Mouse (Mus musculus): ENCODE measurements around the gene Atrip. TPM values are rescaled to one million over a fixed set of nuclear protein-coding genes. Genes with fewer than 3 reads are reported as not detected.

Atrip gene
- polyA plus RNA-seq, 1 experiment: 21.9 TPM

- no peak for DNase-seq
- Histone ChIP-seq H3K4me1 (ENCODE audit: control insufficient read depth, insufficient read depth, low read length) (no peaks in the 10 kb centered on the region), H3K4me3 (replicated peaks; ENCODE audit: extremely low read depth, low read depth, low read length) (peak overlapping the region; percentile 36)
- no peak for TF ChIP-seq CTCF (IDR thresholded peaks at IDR 0.05; ENCODE audit: insufficient read depth, low read length)
- TF ChIP-seq POLR2A (IDR thresholded peaks at IDR 0.05; ENCODE audit: borderline replicate concordance, extremely low read depth, low read depth, low read length): no peak
- WGBS: 44% methylated on average over 11 of the region's 11 CpGs
Observed at GRCm38 (mm10) chr9:109016973-109017604, 56.8 kb downstream of the Atrip start.

GRCm38 (mm10) chr9:109015397-109015796 lies 58.5 kb downstream of the Atrip start:
- no peak for DNase-seq
- 53% methylated on average over 8 of the region's 8 CpGs for WGBS
- H3K4me3 ChIP-seq (replicated peaks; ENCODE audit: extremely low read depth, low read depth, low read length): no peak overlapping the region
- H3K4me1 ChIP-seq (ENCODE audit: control insufficient read depth, insufficient read depth, low read length): no peaks in the 10 kb centered on the region
- no peak for TF ChIP-seq CTCF (IDR thresholded peaks at IDR 0.05; ENCODE audit: insufficient read depth, low read length)

DNA sequence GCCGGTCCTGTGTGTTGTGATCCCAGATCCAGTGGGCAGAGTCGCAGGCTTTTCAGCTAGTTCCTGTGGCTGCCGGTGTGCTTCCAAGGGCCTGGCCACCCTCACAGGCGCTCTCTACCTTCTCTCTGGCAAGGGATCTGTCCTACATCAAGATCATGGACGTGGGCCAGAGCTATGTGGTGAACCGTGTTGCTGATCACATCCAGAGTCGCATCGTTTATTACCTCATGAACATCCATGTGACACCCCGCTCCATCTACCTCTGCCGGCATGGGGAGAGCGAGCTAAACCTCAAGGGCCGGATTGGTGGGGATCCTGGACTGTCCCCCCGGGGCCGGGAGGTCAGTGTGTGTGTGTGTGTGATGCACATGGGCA lies 63.6 kb downstream of the Atrip start:
- no peak for DNase-seq
- no peak for TF ChIP-seq CTCF (IDR thresholded peaks at IDR 0.05; ENCODE audit: insufficient read depth, low read length)
- TF ChIP-seq POLR2A (IDR thresholded peaks at IDR 0.05; ENCODE audit: borderline replicate concordance, extremely low read depth, low read depth, low read length): no peak
- 84% methylated on average over 14 of the region's 14 CpGs for WGBS

GRCm38 (mm10) chr9:109009636-109010315 lies 64.1 kb downstream of the Atrip start:
- TF ChIP-seq CTCF (IDR thresholded peaks at IDR 0.05; ENCODE audit: insufficient read depth, low read length) (no peak), POLR2A (IDR thresholded peaks at IDR 0.05; ENCODE audit: borderline replicate concordance, extremely low read depth, low read depth, low read length) (no peak)
- H3K4me1 ChIP-seq (ENCODE audit: control insufficient read depth, insufficient read depth, low read length): no peaks in the 10 kb centered on the region
- DNase-seq: no peak
- no peak overlapping the region for H3K4me3 ChIP-seq (replicated peaks; ENCODE audit: extremely low read depth, low read depth, low read length)
- 42% methylated on average over 17 of the region's 17 CpGs for WGBS

More for the DNA sequence above, 63.6 kb downstream of the Atrip start:
- H3K4me3 ChIP-seq (replicated peaks; ENCODE audit: extremely low read depth, low read depth, low read length): no peak overlapping the region
- no peaks in the 10 kb centered on the region for H3K4me1 ChIP-seq (ENCODE audit: control insufficient read depth, insufficient read depth, low read length)

DNA sequence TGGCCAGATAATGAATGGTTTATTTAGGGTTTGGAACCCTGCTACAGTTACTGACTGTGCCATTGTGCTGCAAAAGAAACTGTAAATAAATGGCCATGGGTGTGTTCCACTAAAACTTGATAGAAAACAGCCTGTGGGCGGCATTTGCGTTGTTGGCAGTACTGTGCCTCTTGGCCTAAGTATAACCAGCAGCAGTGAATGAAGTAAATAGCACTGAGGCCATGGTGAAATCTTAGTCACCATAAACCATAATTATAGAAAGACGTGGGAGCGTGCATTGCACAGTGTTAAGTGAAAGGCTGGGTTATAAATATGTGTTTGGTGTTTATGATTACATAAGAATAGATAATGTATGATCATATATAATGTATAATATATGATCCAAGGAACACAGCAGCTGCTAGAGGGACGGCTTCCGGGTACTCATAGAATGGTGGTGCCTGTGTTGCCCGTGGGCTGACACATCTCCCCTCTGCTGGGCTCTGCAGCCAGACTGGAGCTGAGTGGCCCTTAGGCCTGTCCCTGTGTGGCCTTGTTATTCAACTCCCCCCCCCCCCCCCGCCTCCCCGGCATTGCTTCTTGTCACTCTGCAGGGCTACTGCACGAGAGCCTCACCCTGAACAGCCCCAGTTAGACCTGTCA lies 64.8 kb downstream of the Atrip start:
- 58% methylated on average over 10 of the region's 10 CpGs for WGBS
- DNase-seq: no peak
- Histone ChIP-seq H3K4me3 (replicated peaks; ENCODE audit: extremely low read depth, low read depth, low read length) (no peak overlapping the region), H3K4me1 (ENCODE audit: control insufficient read depth, insufficient read depth, low read length) (no peaks in the 10 kb centered on the region)
- no peak for TF ChIP-seq POLR2A (IDR thresholded peaks at IDR 0.05; ENCODE audit: borderline replicate concordance, extremely low read depth, low read depth, low read length)
- TF ChIP-seq CTCF (IDR thresholded peaks at IDR 0.05; ENCODE audit: insufficient read depth, low read length): no peak

GRCm38 (mm10) chr9:109008081-109008480 lies 65.8 kb downstream of the Atrip start:
- 92% methylated on average over 9 of the region's 9 CpGs for WGBS
- no peak for DNase-seq
- Histone ChIP-seq H3K4me3 (replicated peaks; ENCODE audit: extremely low read depth, low read depth, low read length) (no peak overlapping the region), H3K4me1 (ENCODE audit: control insufficient read depth, insufficient read depth, low read length) (no peaks in the 10 kb centered on the region)
- TF ChIP-seq CTCF (IDR thresholded peaks at IDR 0.05; ENCODE audit: insufficient read depth, low read length) (no peak), POLR2A (IDR thresholded peaks at IDR 0.05; ENCODE audit: borderline replicate concordance, extremely low read depth, low read depth, low read length) (no peak)

Other genes with a start within 250 kb of the Atrip start
- gene Celsr3, start 247.8 kb downstream of the Atrip start, polyA plus RNA-seq (2012; rRNA removed): 0.71 and 0.73 TPM in 2 replicates
- 12.6 and 17.0 TPM in 2 replicates for gene Slc26a6, start 220.8 kb downstream of the Atrip start, polyA plus RNA-seq (2012; rRNA removed)
- gene Tmem89, start 159.5 kb downstream of the Atrip start, polyA plus RNA-seq (2012; rRNA removed): 0.17 and 0.26 TPM in 2 replicates
- gene Uqcrc1, start 137.5 kb downstream of the Atrip start, polyA plus RNA-seq (2012; rRNA removed): 290 and 399 TPM in 2 replicates
- 7.1 and 12.2 TPM in 2 replicates for gene Col7a1, start 120.5 kb downstream of the Atrip start, polyA plus RNA-seq (2012; rRNA removed)
- 1.0 and 2.3 TPM in 2 replicates for gene Ucn2, start 88.1 kb downstream of the Atrip start, polyA plus RNA-seq (2012; rRNA removed)
- gene Pfkfb4, start 82.3 kb downstream of the Atrip start, polyA plus RNA-seq (2012; rRNA removed): 49.4 and 59.8 TPM in 2 replicates
- 918 and 1,083 TPM in 2 replicates for gene Shisa5, start 35.6 kb downstream of the Atrip start, polyA plus RNA-seq (2012; rRNA removed)
- gene Trex1, start 14.4 kb downstream of the Atrip start, polyA plus RNA-seq (2012; rRNA removed): 83.7 and 86.9 TPM in 2 replicates
- 3.5 and 3.7 TPM in 2 replicates for gene Ccdc51, start 8.4 kb upstream of the Atrip start, polyA plus RNA-seq (2012; rRNA removed)
- 13.4 and 19.0 TPM in 2 replicates for gene Tma7, start 8.5 kb upstream of the Atrip start, polyA plus RNA-seq (2012; rRNA removed)
- gene Plxnb1, start 21.3 kb upstream of the Atrip start, polyA plus RNA-seq (2012; rRNA removed): 54.1 and 61.4 TPM in 2 replicates
- not detected in 2 replicates for gene Fbxw21, start 87.9 kb upstream of the Atrip start, polyA plus RNA-seq (2012; rRNA removed)
- gene Fbxw13, start 121.9 kb upstream of the Atrip start, polyA plus RNA-seq (2012; rRNA removed): not detected in 2 replicates
- gene Fbxw20, start 160.6 kb upstream of the Atrip start, polyA plus RNA-seq (2012; rRNA removed): not detected in 2 replicates
- not detected in 2 replicates for gene Fbxw14, start 213.6 kb upstream of the Atrip start, polyA plus RNA-seq (2012; rRNA removed)